Mouse (Mus musculus) spleen, postnatal 14 days (tissue): ENCODE data around the gene Klk10.

Experiments
- DNase-seq, 2 experiments: peaks; one replicate each; pipeline ENCODE4 v3.0.0; 2021 to 2022; ENCODE audit warnings: low spot score in 2 of 2

Klk10 gene

GRCm38 (mm10) chr7:43780746-43781145 is at the start of gene Klk10:
TSS of gene Klk10 (plus strand) at chr7:43781035.
- no peak for DNase-seq

DNA sequence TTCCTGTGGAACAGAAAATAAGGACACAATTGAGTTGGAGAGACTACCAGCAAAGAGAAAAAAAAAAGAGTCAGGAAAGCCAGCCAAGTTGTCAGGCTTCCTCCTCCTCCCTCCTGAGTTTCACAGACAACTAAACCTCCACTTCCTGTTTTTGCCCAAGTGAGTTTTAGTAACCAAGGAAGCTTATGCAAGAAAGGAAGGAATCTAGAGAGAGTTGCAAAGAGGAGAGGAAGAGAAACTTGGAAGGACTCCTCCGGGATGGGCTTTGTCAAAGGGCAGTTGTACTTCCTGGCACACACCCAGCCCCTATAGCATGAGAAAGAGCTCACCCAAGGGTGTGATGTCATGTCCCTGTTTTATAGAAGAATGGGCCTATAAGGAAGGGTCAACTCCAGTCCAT is 33.0 kb upstream of the Klk10 start:
- no peak for DNase-seq

DNA sequence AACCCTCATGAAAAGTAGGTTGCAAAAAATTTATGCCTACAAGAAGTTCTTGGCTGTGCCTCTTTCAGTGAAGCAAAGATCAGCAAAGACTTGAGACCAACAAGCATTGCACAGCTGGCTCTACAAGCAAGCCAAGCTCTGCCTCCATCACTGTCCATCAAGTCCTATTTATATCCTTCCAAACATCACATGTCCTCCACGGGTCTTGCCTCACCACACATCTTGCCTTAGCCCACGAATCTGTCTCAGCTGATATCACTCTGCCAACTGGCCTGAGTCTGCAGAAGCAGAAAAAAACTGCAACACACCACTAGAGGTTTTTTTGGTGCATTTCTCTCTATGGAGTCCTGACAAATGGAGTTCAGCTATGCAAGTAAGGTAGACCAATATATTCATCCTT is 28.0 kb upstream of the Klk10 start:
- no peak for DNase-seq

DNA sequence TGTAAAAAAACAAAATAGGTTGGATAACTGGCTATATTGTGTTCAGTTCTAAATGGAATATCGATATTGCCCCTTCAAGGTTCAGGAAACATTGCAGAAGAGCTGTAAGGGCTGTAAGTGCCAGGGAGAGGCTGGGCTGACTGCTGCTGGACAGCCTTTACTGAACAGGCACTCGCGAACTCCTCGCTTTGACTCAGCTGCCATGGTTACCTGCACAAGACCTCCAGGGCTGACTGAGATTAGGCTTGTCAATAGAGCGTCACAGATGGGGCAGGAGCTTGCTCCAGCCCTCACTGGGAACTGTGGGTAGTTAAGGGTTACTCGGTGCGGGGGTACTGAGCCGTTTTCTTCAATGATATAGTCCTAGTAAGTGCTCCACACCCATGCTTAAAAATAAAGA is 14.4 kb upstream of the Klk10 start:
- no peak for DNase-seq

DNA sequence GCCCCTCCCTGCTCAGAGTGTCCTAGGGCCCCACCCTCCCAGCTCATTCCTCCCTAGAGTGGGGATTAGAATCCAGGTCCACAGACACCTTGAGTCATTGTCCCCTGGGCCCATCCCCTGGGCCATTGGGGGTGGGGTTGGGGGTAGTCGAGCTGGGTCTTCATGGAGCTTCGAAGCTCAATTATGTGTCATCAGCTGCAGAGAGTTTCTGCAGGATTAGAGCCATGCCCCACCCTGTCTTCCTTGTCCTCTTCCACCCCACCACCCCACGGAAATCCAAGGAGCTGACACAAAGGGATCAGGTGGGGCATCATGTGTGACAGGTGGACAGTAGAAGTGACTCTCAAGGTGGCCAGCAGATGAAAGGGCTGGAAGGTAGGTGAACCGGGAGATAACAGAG is 12.2 kb upstream of the Klk10 start, which contains the start of gene Klk12:
Gene Klk12, plus strand, starts transcription at position 301 of the 400 bp plus-strand sequence.
- DNase-seq: no peak

DNA sequence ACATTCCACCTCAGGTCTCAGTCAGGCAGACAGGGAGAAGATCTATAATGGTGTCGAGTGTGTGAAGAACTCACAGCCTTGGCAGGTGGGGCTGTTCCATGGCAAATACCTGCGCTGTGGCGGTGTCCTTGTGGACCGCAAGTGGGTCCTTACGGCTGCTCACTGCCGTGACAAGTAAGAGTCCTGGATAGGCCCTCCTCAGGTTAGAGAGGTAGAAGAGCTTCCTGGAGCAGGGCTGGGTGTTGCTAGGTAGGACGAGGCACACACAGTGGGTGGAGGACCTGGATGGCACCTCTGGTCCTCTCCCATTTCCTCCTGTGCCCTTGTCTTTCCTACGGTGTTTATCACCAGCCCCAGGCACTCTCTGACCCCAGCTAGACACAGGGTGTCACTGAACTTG is 11.2 kb upstream of the Klk10 start:
- no peak for DNase-seq

DNA sequence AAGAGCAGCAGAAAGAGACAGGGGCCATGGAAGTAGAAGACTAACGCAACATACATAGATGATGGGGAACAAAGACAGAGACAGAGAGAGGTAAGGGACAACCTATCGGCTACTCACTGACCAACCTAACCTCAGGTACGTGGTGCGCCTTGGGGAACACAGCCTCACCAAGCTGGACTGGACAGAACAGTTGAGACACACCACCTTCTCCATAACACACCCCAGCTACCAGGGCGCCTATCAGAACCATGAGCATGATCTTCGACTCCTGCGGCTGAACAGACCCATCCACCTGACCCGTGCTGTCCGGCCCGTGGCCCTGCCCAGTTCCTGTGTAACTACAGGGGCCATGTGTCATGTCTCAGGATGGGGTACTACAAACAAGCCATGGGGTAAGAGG is 10.1 kb upstream of the Klk10 start:
- DNase-seq: no peak

DNA sequence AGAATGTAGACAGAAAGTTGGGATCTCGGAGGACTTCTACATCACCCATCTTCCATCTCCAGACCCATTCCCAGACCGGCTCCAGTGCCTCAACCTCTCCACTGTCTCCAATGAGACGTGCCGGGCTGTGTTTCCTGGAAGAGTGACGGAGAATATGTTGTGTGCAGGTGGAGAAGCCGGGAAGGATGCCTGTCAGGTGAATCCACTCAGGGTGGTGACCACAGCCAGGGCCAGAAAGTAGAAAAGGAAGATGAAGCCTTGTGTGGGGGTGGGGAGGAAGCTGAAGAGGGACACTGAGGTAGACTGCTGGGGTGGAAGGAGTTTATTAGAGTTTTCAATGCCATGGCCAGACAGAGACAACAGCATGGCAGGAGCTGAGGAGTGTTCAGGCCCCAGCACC is 8.9 kb upstream of the Klk10 start:
- DNase-seq: no peak

GRCm38 (mm10) chr7:43772901-43773300 is 7.9 kb upstream of the Klk10 start:
- DNase-seq: no peak

GRCm38 (mm10) chr7:43774364-43774763 is 6.5 kb upstream of the Klk10 start, which contains the start of gene Klk11:
TSS of gene Klk11 (plus strand) at chr7:43774604.
- DNase-seq: no peak

- DNase-seq: no peak
These were observed 6.0 kb upstream of the Klk10 start for GRCm38 (mm10) chr7:43774802-43775201.

DNA sequence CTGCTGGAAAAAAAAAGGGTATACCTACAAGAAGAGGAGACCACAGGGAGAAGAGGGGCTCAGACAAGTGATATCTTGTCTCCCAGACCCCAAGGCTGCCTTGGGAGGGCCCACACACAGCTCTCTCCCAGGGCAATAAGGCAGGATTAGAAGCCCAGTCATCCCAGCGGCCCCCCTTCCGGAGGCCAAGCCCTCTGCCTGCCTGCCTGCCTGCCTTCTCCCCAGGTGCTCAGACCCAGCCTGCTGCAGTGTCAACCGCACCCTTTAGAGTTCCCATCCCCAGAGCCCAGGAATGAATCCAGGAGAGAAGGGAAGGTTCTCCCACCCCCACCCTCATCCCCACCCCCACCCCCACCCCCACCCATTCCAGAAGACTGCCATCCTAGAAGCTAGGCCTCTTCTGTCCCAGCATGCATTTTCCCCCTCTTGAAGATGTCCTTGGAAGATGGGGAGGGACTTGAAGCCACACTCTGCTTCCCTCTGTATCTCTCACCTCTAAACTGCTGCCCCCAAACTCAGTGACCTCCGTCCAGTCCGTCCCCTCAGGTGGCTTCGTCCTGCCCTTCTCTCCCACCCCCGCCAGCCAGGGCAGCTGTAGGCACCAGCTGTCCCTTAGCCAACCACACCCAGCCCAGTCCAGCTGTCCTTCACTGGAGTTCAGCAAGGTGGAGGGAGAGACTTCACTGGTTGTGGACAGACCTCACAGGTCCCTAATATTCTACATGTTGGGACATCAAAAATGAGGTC is 5.4 kb upstream of the Klk10 start:
- peak in 1 of 2 experiments; percentile 0 for DNase-seq

DNA sequence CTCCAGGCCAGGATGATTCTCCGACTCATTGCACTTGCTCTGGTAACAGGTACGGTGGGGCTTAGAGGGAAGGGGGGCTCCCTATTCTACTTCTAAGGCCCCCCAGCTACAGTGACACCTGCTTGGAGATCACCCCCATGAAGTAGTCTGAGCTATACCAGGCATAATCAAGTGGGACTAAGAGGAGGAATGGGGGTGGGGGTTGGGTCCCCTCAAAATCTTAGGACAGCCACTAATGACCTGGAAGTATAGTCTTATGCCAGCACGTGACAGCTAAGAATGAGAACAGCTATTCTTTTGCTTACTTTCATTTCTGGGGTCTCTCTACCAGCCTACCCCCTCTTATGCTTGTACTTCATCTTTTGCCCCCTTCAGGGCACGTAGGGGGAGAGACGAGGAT is 4.3 kb upstream of the Klk10 start:
- DNase-seq: no peak

DNA sequence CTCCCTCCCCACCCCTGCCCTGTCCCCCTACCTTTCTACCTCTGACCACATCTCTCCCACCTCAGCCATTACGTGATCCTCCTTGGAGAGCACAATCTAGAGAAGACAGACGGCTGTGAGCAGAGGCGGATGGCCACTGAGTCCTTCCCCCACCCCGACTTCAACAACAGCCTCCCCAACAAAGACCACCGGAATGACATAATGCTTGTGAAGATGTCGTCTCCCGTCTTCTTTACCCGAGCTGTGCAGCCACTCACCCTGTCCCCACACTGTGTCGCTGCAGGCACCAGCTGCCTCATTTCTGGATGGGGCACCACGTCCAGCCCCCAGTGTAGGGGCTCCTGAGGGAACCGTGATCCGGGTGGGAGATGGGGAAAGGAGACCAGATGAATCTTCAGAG is 3.4 kb upstream of the Klk10 start:
- peak in 1 of 2 experiments; percentile 0 for DNase-seq

DNA sequence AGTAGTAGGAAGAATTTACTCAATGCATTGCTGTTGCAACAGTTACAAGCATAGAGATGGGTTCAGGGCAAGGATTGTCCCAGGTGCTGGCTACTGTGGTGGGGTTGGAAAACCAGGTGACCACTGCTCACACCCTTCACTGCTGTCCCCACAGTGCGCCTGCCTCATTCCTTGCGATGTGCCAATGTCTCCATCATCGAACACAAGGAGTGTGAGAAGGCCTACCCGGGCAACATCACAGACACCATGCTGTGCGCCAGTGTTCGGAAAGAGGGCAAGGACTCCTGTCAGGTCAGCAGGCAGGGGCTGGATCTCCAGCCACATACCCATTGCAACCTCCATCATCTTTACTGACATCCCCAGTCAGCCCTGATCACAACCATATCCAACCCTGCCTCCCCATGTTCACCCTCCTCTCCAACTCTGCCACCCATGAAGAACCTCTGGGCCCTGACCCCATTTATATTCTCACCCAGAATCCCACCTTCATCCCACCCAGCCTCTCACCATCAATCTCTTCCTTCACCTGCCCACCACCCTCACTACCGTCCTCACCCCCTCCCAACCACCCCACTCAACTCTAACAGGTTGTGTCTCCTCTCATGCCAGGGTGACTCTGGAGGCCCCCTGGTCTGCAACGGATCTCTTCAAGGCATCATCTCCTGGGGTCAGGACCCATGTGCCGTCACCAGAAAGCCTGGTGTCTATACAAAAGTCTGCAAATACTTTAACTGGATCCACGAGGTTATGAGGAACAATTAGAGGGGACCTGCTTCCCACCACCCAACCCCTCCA is 2.5 kb upstream of the Klk10 start:
- no peak for DNase-seq

GRCm38 (mm10) chr7:43780241-43780640 is 594 bp upstream of the Klk10 start:
- no peak for DNase-seq

- DNase-seq: no peak
These were observed 706 bp downstream of the Klk10 start for GRCm38 (mm10) chr7:43781541-43781940.

DNA sequence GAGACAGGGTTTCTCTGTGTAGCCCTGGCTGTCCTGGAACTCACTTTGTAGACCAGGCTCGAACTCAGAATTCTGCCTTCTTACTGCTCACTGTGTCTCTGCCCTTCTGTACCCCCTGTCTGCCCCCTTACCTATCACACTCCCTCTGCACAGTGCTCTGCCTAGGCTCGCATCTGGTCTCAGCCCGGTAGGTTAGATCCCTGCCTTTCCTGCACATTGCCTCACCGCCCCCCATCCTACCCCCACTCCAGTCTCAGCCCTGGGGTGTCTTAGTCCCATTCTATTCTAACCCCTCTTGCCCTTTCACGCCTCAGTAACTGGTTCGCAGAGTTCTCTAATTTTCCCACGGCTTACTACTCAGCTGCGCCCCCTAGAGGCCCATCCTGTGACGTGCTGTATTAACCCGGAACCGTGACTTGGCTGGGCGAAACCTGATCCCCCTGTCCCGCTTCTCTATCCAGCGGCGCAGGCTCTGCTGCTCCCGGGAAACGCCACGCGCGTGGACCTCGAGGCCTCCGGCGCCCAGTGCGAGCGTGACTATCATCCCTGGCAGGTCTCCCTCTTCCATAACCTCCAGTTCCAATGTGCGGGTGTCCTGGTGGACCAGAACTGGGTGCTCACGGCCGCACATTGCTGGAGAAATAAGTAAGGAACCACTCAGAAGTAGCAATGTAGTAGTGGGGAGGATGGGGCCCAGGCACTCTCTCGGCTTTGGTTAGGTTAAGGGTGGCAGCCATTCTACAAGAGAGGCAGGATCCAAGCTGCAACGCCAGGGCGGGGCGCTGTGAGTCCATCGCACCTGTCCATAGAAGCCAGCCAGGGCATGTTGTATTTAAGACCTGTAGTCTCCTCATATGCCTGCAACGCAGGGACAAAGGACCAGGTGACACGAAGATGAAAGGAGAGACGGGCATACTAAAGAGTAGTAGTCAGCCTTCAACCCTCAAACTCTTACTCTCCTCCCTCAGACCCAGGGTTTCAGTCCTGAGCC is 1.7 kb downstream of the Klk10 start:
- peak; percentile 29 to 56 for DNase-seq

DNA sequence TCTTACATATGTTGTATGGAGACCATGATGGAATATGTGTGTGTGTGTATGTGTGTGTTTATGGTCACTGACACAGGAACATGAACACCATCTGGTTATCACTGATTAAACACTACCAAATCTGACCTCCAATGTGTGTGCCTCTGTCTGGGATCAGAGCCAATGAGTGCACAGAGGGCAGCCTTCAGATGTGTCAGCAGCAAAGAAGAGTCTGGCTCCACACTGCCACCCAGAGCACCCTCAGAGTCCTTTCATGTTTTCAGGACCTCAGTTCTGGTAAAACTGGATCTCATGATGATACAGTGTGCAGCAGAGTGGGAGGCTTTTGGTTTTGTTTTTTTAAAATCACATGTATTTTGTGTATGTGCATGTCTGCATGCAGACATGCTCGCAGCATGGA is 4.5 kb downstream of the Klk10 start:
- no peak for DNase-seq

- no peak for DNase-seq
These were observed 7.3 kb downstream of the Klk10 start for GRCm38 (mm10) chr7:43788096-43788495.

DNA sequence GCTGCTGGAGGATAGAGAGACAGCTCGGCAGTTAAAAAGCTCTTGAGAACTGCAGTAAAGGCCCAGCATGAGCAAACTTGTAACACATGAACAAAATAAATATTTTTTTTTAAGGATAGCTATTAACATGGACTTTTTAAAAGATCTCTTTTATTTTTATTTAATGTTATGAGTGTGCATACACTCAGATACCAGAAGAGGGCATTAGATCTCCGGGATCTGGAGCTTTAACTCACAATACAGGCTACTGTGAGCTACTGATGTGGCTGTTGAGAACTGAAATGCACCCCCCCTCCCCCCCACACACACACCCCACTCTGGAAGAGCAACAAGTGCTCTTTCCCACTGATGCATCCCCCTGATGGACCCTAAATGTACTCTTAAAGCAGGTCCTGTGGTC is 8.5 kb downstream of the Klk10 start:
- no peak for DNase-seq

DNA sequence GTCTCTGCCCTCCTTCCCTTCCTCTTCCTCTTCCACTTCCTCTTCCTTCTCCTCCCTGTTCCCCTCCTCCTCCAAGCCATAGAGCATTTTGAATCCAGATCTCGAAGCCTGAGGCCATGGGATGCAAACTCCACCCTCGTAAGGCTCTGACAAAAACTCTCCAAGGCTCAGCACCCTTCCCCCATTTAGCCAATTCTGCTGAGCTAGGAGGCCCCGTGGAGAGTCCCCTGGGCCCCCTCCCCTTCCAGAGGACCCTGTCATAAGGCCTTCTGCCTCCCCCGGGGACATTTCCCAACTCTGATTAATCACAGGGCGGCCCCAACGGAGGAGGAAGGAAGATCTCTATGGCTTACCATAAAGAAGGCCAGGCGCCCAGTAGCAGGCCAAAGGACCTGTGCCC is 10.8 kb downstream of the Klk10 start, which contains the start of gene Klk9:
Gene Klk9, plus strand, starts transcription at position 301 of the 400 bp plus-strand sequence.
- no peak for DNase-seq
